Comparison of ENCODE assay signal across 13 mouse cellular contexts in genomic region chr17:45406281-45406680, GRCm38 (mm10). TPM values are rescaled to one million over a fixed set of nuclear protein-coding genes. Genes with fewer than 3 reads are reported as not detected.
DNase-seq lines count a peak whose midpoint lies in the region; ATAC-seq and TF ChIP-seq lines count a peak whose summit lies in the region.
"Had no signal": no experiment of that assay in that cellular context is flagged by ENCODE, and none has a peak within 500 bp of the region (broad histone marks: within the 10 kb centered on the region; RNA-seq: fewer than 3 reads in every experiment).

No protein-coding gene starts in this region.

- 94% methylated on average over 10 of the region's 10 CpGs for WGBS in limb, embryonic 10.5 days

- H3K4me1 ChIP-seq in limb, embryonic 10.5 days: peaks cover 3% of the 10 kb centered on the region; the same call in 1 of the 2 replicates
- H3K4me1 ChIP-seq: forebrain, embryonic 10.5 days had no signal

- DNase-seq in CD4-positive, CD25-positive, alpha-beta regulatory T cell, adult 2 months (ENCODE audit: low read depth, low spot score): peak; percentile 27
- no peak for DNase-seq in left cerebral cortex, adult 2 months (ENCODE audit: extremely low spot score in 1 of 2, low spot score in 2 of 2)
- no peak for DNase-seq in left cerebral cortex, adult 9 months (ENCODE audit: low spot score in 2 of 2)
- peak; percentile 20 for DNase-seq in A20 (ENCODE audit: low read depth, low spot score)
- peak; percentile 16 for DNase-seq in c-Kit-positive CD71-negative TER-119-negative erythroid progenitor cells, embryonic 14.5 days (ENCODE audit: low read depth)
- DNase-seq in neural tube, embryonic 10.5 days (ENCODE audit: extremely low spot score, low spot score): no peak
- no peak for DNase-seq in limb, embryonic 10.5 days (ENCODE audit: low spot score)
- DNase-seq: adrenal gland, postnatal 14 days; heart, adult 18-20 months; lung, postnatal 10 days had no signal

- intact Hi-C loops in left cerebral cortex, adult 2 months (cut with DNase I): loop anchor here (10.0 kb wide), 2 partner anchors 791 to 1141 kb away; no protein-coding TSS in a partner anchor

- no peak for ATAC-seq in CD4-positive, CD25-positive, alpha-beta regulatory T cell, adult 4 months
- ATAC-seq: hindbrain, embryonic 16.5 days had no signal

- peak; percentile 18 for TF ChIP-seq CTCF in left cerebral cortex, adult 2 months (IDR thresholded peaks at IDR 0.05)

- no peaks in the 10 kb centered on the region for H3K27me3 ChIP-seq in limb, embryonic 10.5 days (ENCODE audit: low read depth, poor library complexity, severe bottlenecking)

- H3K27ac ChIP-seq in left cerebral cortex, adult 2 months: no peak overlapping the region
- no peak overlapping the region for H3K27ac ChIP-seq in limb, embryonic 10.5 days
- H3K27ac ChIP-seq: forebrain, embryonic 10.5 days had no signal

- H3K36me3 ChIP-seq in limb, embryonic 10.5 days: peaks cover 96% of the 10 kb centered on the region

- H3K4me3 ChIP-seq in left cerebral cortex, adult 2 months: no peak overlapping the region
- no peak overlapping the region for H3K4me3 ChIP-seq in limb, embryonic 10.5 days
- H3K4me3 ChIP-seq: forebrain, embryonic 10.5 days had no signal

- H3K9me3 ChIP-seq in limb, embryonic 10.5 days (replicated peaks): no peaks in the 10 kb centered on the region
- H3K9me3 ChIP-seq: forebrain, embryonic 10.5 days had no signal

RNA-seq across cellular contexts. Expression of gene Cdc5l, which starts 27.3 kb away (rescaled TPM):
- polyA plus RNA-seq in CD4-positive, CD25-positive, alpha-beta regulatory T cell, adult 4 months (2017; shearing (Covaris generic)): 10 to 100 TPM; 70.2 to 74.2 TPM
- 10 to 100 TPM; 55.4 to 57.6 TPM for total RNA-seq in left cerebral cortex, adult 2 months (2021)
- polyA plus RNA-seq in limb, embryonic 10.5 days (2016; fragmentation: Nextera tagmentation; extraction: Ambion mirVana): 68.3 and 68.9 TPM in 2 replicates

Comparison
In these comparisons a context has a peak if more than half of its experiments do, and no peak if none do; other contexts are left out.
1. DNase-seq: peak in CD4-positive, CD25-positive, alpha-beta regulatory T cell, adult 2 months (single experiment), A20 (single experiment) and c-Kit-positive CD71-negative TER-119-negative erythroid progenitor cells, embryonic 14.5 days (single experiment); none in left cerebral cortex, adult 2 months (0 of 2), left cerebral cortex, adult 9 months (0 of 2), neural tube, embryonic 10.5 days (single experiment) and limb, embryonic 10.5 days (single experiment).